Mouse (Mus musculus) brain, embryonic 14.5 days (tissue): Measurements from ENCODE around the gene Ppil6.

Experiments used
- CTCF ChIP-seq: fragments of 200-500 bp; IDR thresholded peaks from 2 replicates; pipeline ENCODE4 v1.5.1; 2012; ENCODE audit warnings: inconsistent platforms, mild to moderate bottlenecking, moderate library complexity, borderline replicate concordance; ENCODE audit not compliant: insufficient read depth, insufficient read length; ENCODE audit errors: extremely low read depth
- POLR2A ChIP-seq: fragments of 200-500 bp; IDR thresholded peaks from 2 replicates; pipeline ENCODE4 v1.6.1; 2012; ENCODE audit warnings: mild to moderate bottlenecking, inconsistent platforms, borderline replicate concordance; ENCODE audit not compliant: poor library complexity, insufficient read depth, insufficient read length, severe bottlenecking; ENCODE audit errors: extremely low read depth

GRCm38 (mm10) chr10:41477278-41478181 lies 12.7 kb upstream of the Ppil6 start:
- TF ChIP-seq CTCF (no peak), POLR2A (no peak)
